Mouse (Mus musculus): Measurements from ENCODE around the gene Obox1. TPM values are rescaled to one million over a fixed set of nuclear protein-coding genes. Genes with fewer than 3 reads are reported as not detected.
"Not testable (repeated sequence)": the region's sequence is repeated elsewhere in the genome, so short reads cannot be mapped to it uniquely, and the experiment has no call there.

Obox1 gene
- polyA plus RNA-seq (2014; fragmentation: Nextera tagmentation; extraction: Ambion mirVana) = not detected in 2 replicates

DNA sequence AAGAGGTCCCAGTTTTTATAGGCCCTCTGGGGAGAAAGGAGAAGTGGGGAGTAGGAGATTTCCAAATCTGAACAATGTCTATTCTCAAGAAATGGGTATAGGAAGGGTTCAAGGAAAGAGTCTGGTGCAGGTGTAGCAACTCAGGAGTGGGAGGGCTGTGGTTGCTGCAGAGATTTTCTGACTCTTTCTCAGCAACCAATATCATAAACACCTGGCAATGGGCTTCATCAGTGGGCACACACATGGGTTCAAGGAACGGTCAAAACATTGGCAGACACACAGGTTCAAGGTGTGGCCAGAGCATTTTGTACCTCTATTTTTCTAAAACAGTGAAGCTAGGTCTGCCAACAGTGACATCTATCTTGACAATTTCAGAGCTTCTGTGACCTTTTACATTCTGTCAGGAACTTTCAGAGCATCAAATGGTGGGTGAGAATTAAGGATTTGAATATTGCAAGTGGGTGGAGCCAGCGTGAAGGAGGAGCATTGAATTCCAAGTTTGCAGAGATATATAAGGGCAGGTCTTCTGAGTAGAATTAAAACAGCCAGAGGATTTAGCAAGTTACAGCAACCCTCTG, at the start of gene Obox1, which contains the start of gene Obox2:
Obox1 (plus strand) TSS at position 528 of the 578 bp plus-strand sequence.
Obox2 (plus strand) TSS at position 301 of the 578 bp plus-strand sequence.
- H3K4me2 ChIP-seq (ENCODE audit: low read depth, low read length); H3K9ac ChIP-seq (ENCODE audit: low read depth, low read length); H3K27ac ChIP-seq (replicated peaks; ENCODE audit: low read depth, low read length); H3K36me3 ChIP-seq (ENCODE audit: control insufficient read depth, insufficient read depth, low read length); ATAC-seq (ENCODE audit: low read depth); H3K4me1 ChIP-seq (ENCODE audit: control insufficient read depth, insufficient read depth, low read length); H3K4me3 ChIP-seq (ENCODE audit: low read depth, low read length); H3K9me3 ChIP-seq (ENCODE audit: control insufficient read depth, low read length); DNase-seq (ENCODE audit: low spot score); H3K27me3 ChIP-seq (replicated peaks; ENCODE audit: control insufficient read depth, insufficient read depth, low read length): not testable (repeated sequence)
- no CpG with 5 or more reads among the region's 2 CpGs for WGBS

DNA sequence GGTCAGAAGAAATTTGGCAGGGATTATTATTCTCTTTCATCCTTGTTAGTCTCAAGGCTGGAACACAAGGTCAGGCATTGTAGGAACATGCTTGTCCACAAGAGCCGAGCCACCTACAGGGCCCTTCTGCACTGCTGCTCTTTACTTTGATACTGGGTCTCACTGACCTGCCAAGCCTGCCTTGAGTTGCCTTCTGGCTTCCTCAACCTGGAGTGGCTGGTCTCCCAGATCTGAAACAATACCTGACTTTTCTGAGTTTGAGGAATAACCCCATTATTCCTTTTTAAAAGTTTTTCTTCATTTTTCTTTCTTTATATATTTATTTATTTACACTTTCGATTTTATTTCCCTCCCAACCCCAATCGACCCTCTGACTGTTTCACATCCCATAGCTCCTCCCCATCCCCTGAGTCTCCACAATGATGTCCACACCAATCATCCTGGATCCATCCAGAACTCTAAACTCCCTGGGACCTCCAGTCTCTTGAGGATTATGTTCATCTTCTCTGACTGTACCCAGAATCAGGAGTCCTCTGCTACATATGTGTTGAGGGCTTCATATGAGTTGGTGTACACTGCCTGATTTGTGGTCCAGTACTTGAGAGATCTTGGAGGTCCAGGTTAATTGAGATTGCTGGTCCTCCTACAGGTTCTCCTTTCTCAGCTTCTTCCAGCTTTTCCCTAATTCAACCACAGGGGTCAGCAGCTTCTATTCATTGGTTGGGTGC, 10.6 kb downstream of the Obox1 start:
- not testable (repeated sequence) for DNase-seq (ENCODE audit: low spot score); H3K4me2 ChIP-seq (ENCODE audit: low read depth, low read length); H3K27me3 ChIP-seq (replicated peaks; ENCODE audit: control insufficient read depth, insufficient read depth, low read length); H3K9me3 ChIP-seq (ENCODE audit: control insufficient read depth, low read length); H3K9ac ChIP-seq (ENCODE audit: low read depth, low read length); ATAC-seq (ENCODE audit: low read depth); H3K4me1 ChIP-seq (ENCODE audit: control insufficient read depth, insufficient read depth, low read length); H3K36me3 ChIP-seq (ENCODE audit: control insufficient read depth, insufficient read depth, low read length); H3K27ac ChIP-seq (replicated peaks; ENCODE audit: low read depth, low read length); H3K4me3 ChIP-seq (ENCODE audit: low read depth, low read length)
- WGBS = 72% methylated on average over 3 of the region's 3 CpGs

DNA sequence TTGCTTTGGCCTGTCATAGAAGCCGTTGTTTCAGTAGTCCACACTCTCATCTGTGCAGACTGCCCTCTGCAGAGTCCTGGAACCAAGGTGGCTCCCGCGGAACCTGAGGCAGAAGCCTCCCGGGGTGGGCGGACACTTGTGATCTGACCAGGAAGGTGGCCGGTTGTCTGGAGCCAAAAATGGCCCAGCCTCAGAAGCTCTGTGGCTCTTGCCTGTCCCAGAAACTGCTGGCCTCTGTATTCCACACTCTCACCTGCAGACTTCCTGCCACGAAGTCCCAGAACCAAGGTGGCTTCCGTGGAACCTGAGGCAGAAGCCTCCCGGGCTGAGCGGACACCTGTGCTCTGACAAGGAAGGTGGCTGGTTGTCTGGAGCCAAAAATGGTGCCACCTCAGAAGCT, 18.1 kb downstream of the Obox1 start:
- not testable (repeated sequence) for H3K4me1 ChIP-seq (ENCODE audit: control insufficient read depth, insufficient read depth, low read length); DNase-seq (ENCODE audit: low spot score); H3K36me3 ChIP-seq (ENCODE audit: control insufficient read depth, insufficient read depth, low read length); H3K4me2 ChIP-seq (ENCODE audit: low read depth, low read length); H3K9me3 ChIP-seq (ENCODE audit: control insufficient read depth, low read length); H3K27me3 ChIP-seq (replicated peaks; ENCODE audit: control insufficient read depth, insufficient read depth, low read length); H3K27ac ChIP-seq (replicated peaks; ENCODE audit: low read depth, low read length); ATAC-seq (ENCODE audit: low read depth); H3K9ac ChIP-seq (ENCODE audit: low read depth, low read length); H3K4me3 ChIP-seq (ENCODE audit: low read depth, low read length)
- 90% methylated on average over 10 of the region's 10 CpGs for WGBS

GRCm38 (mm10) chr7:15418046-15418445, 29.3 kb downstream of the Obox1 start:
- H3K27ac ChIP-seq (replicated peaks; ENCODE audit: low read depth, low read length); H3K27me3 ChIP-seq (replicated peaks; ENCODE audit: control insufficient read depth, insufficient read depth, low read length); ATAC-seq (ENCODE audit: low read depth); H3K4me1 ChIP-seq (ENCODE audit: control insufficient read depth, insufficient read depth, low read length); DNase-seq (ENCODE audit: low spot score); H3K4me2 ChIP-seq (ENCODE audit: low read depth, low read length); H3K36me3 ChIP-seq (ENCODE audit: control insufficient read depth, insufficient read depth, low read length); H3K9me3 ChIP-seq (ENCODE audit: control insufficient read depth, low read length); H3K4me3 ChIP-seq (ENCODE audit: low read depth, low read length); H3K9ac ChIP-seq (ENCODE audit: low read depth, low read length): not testable (repeated sequence)
- WGBS = 82% methylated on average over 8 of the region's 9 CpGs

GRCm38 (mm10) chr7:15425537-15425936, 36.8 kb downstream of the Obox1 start:
- not testable (repeated sequence) for H3K4me3 ChIP-seq (ENCODE audit: low read depth, low read length); H3K4me1 ChIP-seq (ENCODE audit: control insufficient read depth, insufficient read depth, low read length); H3K9me3 ChIP-seq (ENCODE audit: control insufficient read depth, low read length); H3K27me3 ChIP-seq (replicated peaks; ENCODE audit: control insufficient read depth, insufficient read depth, low read length); ATAC-seq (ENCODE audit: low read depth); H3K9ac ChIP-seq (ENCODE audit: low read depth, low read length); H3K4me2 ChIP-seq (ENCODE audit: low read depth, low read length); H3K36me3 ChIP-seq (ENCODE audit: control insufficient read depth, insufficient read depth, low read length); H3K27ac ChIP-seq (replicated peaks; ENCODE audit: low read depth, low read length); DNase-seq (ENCODE audit: low spot score)
- 87% methylated on average over 3 of the region's 4 CpGs for WGBS

GRCm38 (mm10) chr7:15509411-15509810, 120.7 kb downstream of the Obox1 start:
- not testable (repeated sequence) for H3K27me3 ChIP-seq (replicated peaks; ENCODE audit: control insufficient read depth, insufficient read depth, low read length); H3K9me3 ChIP-seq (ENCODE audit: control insufficient read depth, low read length); H3K27ac ChIP-seq (replicated peaks; ENCODE audit: low read depth, low read length); H3K4me3 ChIP-seq (ENCODE audit: low read depth, low read length); H3K4me2 ChIP-seq (ENCODE audit: low read depth, low read length); H3K36me3 ChIP-seq (ENCODE audit: control insufficient read depth, insufficient read depth, low read length); H3K9ac ChIP-seq (ENCODE audit: low read depth, low read length); DNase-seq (ENCODE audit: low spot score); ATAC-seq (ENCODE audit: low read depth); H3K4me1 ChIP-seq (ENCODE audit: control insufficient read depth, insufficient read depth, low read length)
- WGBS = 72% methylated on average over 5 of the region's 5 CpGs

Other genes with a start within 250 kb of the Obox1 start
- not detected in 2 replicates for gene Obox2, start 227 bp upstream of the Obox1 start, polyA plus RNA-seq (2014; fragmentation: Nextera tagmentation; extraction: Ambion mirVana)